Mouse (Mus musculus) liver, embryonic 14.5 days (tissue): ENCODE data around the gene Lclat1.

Experiments used
- CTCF ChIP-seq: IDR thresholded peaks from 2 replicates; pipeline ENCODE4 v1.5.1; 2016; ENCODE audit warnings: antibody characterized with exemption, low read depth, control low read depth
- EP300 ChIP-seq: IDR thresholded peaks from 2 replicates; pipeline ENCODE4 v1.6.1; 2016; ENCODE audit warnings: antibody characterized with exemption, low read depth

GRCm38 (mm10) chr17:73232593-73232992 lies 124.8 kb downstream of the Lclat1 start:
- TF ChIP-seq CTCF (no peak), EP300 (no peak)
